Mouse (Mus musculus) liver, embryonic 14.5 days (tissue): ENCODE measurements at regions not wholly inside any gene's neighbourhood (a gene's known extent, or its start where the extent isn't known, plus 50 kb on each side); places are given as distances from the start of the nearest gene placed in this dataset.

Source experiments
- ATAC-seq: fragments of 200-750 bp; cut with Nextera tagmentation; 2 replicates; pipeline ENCODE4 v1.8.0; 2017; ENCODE audit warnings: moderate number of reproducible peaks, mild to moderate bottlenecking, moderate library complexity; ENCODE audit not compliant: insufficient read depth
- DNase-seq, 3 experiments: peaks; one replicate each; pipeline ENCODE4 v3.0.0-alpha.2; 2012 to 2013; ENCODE audit warnings: low read depth in 3 of 3, low spot score in 3 of 3
- H3K27ac ChIP-seq: fragments of 300-500 bp; sonication (generic); 2 replicates; pipeline ENCODE4 v1.5.1; 2014; ENCODE audit warnings: moderate library complexity, mild to moderate bottlenecking, control low read depth, inconsistent platforms
- H3K27me3 ChIP-seq: fragments of 300-500 bp; sonication (generic); 2 replicates; pipeline ENCODE4 v1.6.1; 2014; ENCODE audit warnings: mild to moderate bottlenecking, low read length, moderate library complexity; ENCODE audit not compliant: control insufficient read depth, insufficient read depth
- H3K36me3 ChIP-seq: fragments of 300-500 bp; sonication (generic); replicated peaks from 2 replicates; pipeline ENCODE4 v1.6.1; 2014; ENCODE audit warnings: low read depth; ENCODE audit not compliant: control insufficient read depth, insufficient read depth
- H3K4me1 ChIP-seq, 2 experiments: fragments of 200-500 bp in 1 of 2; fragments of 300-500 bp in 1 of 2; sonication (generic) in 1 of 2; replicated peaks; 2 replicates each; pipeline ENCODE4 v1.6.1; 2012 to 2014; ENCODE audit warnings: antibody characterized with exemption in 1 of 2, inconsistent platforms in 1 of 2, low read length in 1 of 2; ENCODE audit not compliant: control insufficient read depth in 2 of 2, insufficient read depth in 2 of 2
- H3K4me2 ChIP-seq: fragments of 300-500 bp; sonication (generic); 2 replicates; pipeline ENCODE4 v1.6.1; 2014; ENCODE audit warnings: low read depth, mild to moderate bottlenecking, control low read depth, moderate library complexity
- H3K4me3 ChIP-seq, 2 experiments: fragments of 200-500 bp in 1 of 2; fragments of 300-500 bp in 1 of 2; sonication (generic) in 1 of 2; 2 replicates each; pipeline ENCODE4 v1.5.1; 2012 to 2014; ENCODE audit warnings: low read depth in 2 of 2, low read length in 2 of 2, mild to moderate bottlenecking in 2 of 2, control low read depth in 1 of 2, inconsistent platforms in 1 of 2, moderate library complexity in 1 of 2; ENCODE audit not compliant: insufficient read depth in 1 of 2
- H3K9ac ChIP-seq: fragments of 300-500 bp; sonication (generic); replicated peaks from 2 replicates; pipeline ENCODE4 v1.6.1; 2014; ENCODE audit warnings: mild to moderate bottlenecking, control low read depth, moderate library complexity
- H3K9me3 ChIP-seq: fragments of 300-500 bp; sonication (generic); 2 replicates; pipeline ENCODE4 v1.6.1; 2016; ENCODE audit warnings: low read length, mixed read lengths; ENCODE audit not compliant: control insufficient read depth
- CTCF ChIP-seq: IDR thresholded peaks from 2 replicates; pipeline ENCODE4 v1.5.1; 2016; ENCODE audit warnings: antibody characterized with exemption, low read depth, control low read depth
- EP300 ChIP-seq: IDR thresholded peaks from 2 replicates; pipeline ENCODE4 v1.6.1; 2016; ENCODE audit warnings: antibody characterized with exemption, low read depth
- WGBS: fragments of 180-500 bp; shearing (Covaris S2); extraction: QIAGEN DNeasy Blood & Tissue Kit; methylation state at CpG from one replicate; pipeline ENCODE4 v1.1.7; 2014; ENCODE audit not compliant: insufficient replicate concordance; 5-methylcytosine and 5-hydroxymethylcytosine counted together

DNA sequence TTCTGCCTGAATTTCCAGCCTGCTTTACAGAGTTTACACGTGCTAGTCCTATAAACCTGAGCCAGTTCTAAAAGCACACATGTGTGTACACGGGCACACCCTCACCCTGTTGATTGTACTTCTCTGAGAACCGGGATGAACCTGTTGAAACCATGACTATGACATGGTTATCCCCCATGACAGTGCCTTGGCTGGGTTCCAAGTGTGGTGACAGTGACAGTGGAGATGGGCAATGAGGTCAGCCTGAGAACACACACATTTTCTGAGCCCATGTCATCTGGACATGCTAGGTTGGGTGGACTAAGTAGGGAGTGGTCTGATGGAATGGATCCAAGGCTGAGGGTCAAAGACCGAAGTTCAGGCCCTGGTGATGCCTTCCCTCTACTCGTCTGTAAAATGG is 103.5 kb upstream of the 1700012A03Rik start:
- DNase-seq: no peak
- ATAC-seq: no peak
- Histone ChIP-seq H3K4me2 (no peak overlapping the region), H3K4me1 (no peaks in the 10 kb centered on the region), H3K4me3 (no peak overlapping the region), H3K9ac (no peak overlapping the region), H3K36me3 (no peaks in the 10 kb centered on the region), H3K27ac (no peak overlapping the region), H3K27me3 (no peaks in the 10 kb centered on the region), H3K9me3 (no peaks in the 10 kb centered on the region)
- WGBS: 49% methylated on average over 5 of the region's 5 CpGs
- TF ChIP-seq EP300 (no peak), CTCF (no peak)

GRCm38 (mm10) chr6:31945347-31945746 is 104.7 kb upstream of the 1700012A03Rik start:
- H3K27me3 ChIP-seq: no peaks in the 10 kb centered on the region
- H3K36me3 ChIP-seq: no peaks in the 10 kb centered on the region
- ATAC-seq: no peak
- no peaks in the 10 kb centered on the region for H3K4me1 ChIP-seq
- H3K9ac ChIP-seq: no peak overlapping the region
- WGBS: 69% methylated on average over 7 of the region's 7 CpGs
- DNase-seq: no peak
- no peaks in the 10 kb centered on the region for H3K9me3 ChIP-seq
- TF ChIP-seq CTCF (no peak), EP300 (no peak)
- no peak overlapping the region for H3K4me2 ChIP-seq
- H3K27ac ChIP-seq: no peak overlapping the region
- H3K4me3 ChIP-seq: no peak overlapping the region

DNA sequence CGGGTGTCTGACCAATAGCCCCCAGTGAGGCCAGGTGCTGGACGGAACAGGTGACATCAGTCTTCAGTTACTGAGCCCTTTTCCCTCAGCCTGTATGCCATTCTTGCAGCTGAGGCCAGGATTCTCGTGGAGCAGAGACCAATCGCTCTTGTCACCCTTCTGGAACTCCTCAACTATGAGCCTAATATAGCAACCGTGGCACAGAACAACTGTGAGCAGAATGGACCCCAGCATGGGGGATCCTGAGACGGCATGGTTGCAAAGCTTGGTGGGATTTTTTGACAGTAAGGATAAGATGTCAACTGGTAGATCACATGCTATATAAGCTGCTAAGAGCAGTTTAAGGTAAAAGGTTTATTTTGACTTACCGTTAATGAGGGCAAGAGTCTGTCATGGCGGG is 105.5 kb upstream of the 1700012A03Rik start:
- Histone ChIP-seq H3K4me3 (no peak overlapping the region), H3K9ac (no peak overlapping the region), H3K36me3 (no peaks in the 10 kb centered on the region), H3K4me1 (no peaks in the 10 kb centered on the region), H3K9me3 (no peaks in the 10 kb centered on the region), H3K27me3 (no peaks in the 10 kb centered on the region), H3K27ac (no peak overlapping the region), H3K4me2 (no peak overlapping the region)
- DNase-seq: no peak
- TF ChIP-seq CTCF (no peak), EP300 (no peak)
- no peak for ATAC-seq
- WGBS: 59% methylated on average over 8 of the region's 8 CpGs

DNA sequence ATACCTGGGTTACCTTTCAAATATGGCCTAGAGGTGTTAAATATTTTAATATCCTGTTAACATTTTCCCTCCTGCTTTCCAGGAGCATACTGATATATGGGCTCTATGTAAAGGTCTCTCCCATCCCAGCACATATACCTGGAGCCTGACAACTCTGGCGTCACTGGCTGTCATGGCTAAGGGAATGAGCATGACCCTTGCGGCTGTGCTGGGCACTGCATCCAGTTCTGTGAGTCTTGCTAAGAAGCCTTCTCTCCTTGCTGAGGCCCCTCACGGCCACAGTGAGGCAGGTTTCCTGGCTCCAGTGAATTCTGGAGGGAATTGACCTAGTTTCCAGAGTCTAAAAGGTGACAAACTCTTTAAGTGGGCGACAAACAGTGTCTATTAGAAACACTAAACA is 107.3 kb upstream of the 1700012A03Rik start:
- Histone ChIP-seq H3K4me3 (no peak overlapping the region), H3K4me1 (peaks cover 0 to 2% of the 10 kb centered on the region in 2 experiments; a peak in 1 of 4 replicates), H3K27ac (no peak overlapping the region), H3K9me3 (no peaks in the 10 kb centered on the region), H3K9ac (no peak overlapping the region), H3K27me3 (no peaks in the 10 kb centered on the region), H3K36me3 (no peaks in the 10 kb centered on the region), H3K4me2 (no peak overlapping the region)
- WGBS: 44% methylated on average over 4 of the region's 4 CpGs
- TF ChIP-seq EP300: no peak
- 0 out of 2 replicates have a peak, but pooled peaks have one; percentile 23 for TF ChIP-seq CTCF
- DNase-seq: no peak
- no peak for ATAC-seq

- Histone ChIP-seq H3K27me3 (no peaks in the 10 kb centered on the region), H3K9ac (no peak overlapping the region), H3K9me3 (no peaks in the 10 kb centered on the region), H3K4me2 (peak overlapping the region; percentile 51), H3K27ac (no peak overlapping the region), H3K4me1 (peaks cover 0 to 2% of the 10 kb centered on the region in 2 experiments; a peak in 1 of 4 replicates), H3K4me3 (peak overlapping the region in 1 of 2 experiments; percentile 48; a peak in 1 of 4 replicates), H3K36me3 (no peaks in the 10 kb centered on the region)
- ATAC-seq (no peak), DNase-seq (peak; percentile 10 to 26 (median 14))
- TF ChIP-seq CTCF: peak; percentile 86
- no peak for TF ChIP-seq EP300
- 5% methylated on average over 20 of the region's 20 CpGs for WGBS
Observed at GRCm38 (mm10) chr6:31938216-31938814, 111.7 kb upstream of the 1700012A03Rik start.
